Mouse (Mus musculus) heart, postnatal 36 days (tissue): ENCODE measurements at regions not wholly inside any gene's neighbourhood (a gene's known extent, or its start where the extent isn't known, plus 50 kb on each side); places are given as distances from the start of the nearest gene placed in this dataset.
"Not testable (repeated sequence)": the region's sequence is repeated elsewhere in the genome, so short reads cannot be mapped to it uniquely, and the experiment has no call there.

Source experiments
- DNase-seq, 2 experiments: peaks; one replicate each; pipeline ENCODE4 v3.0.0; 2021 to 2022
- intact Hi-C: fragments of 180-260 bp; cut with DNase I; formaldehyde crosslinking; loops from one replicate; pipeline ENCODE4 v1.15.1; 2025

GRCm38 (mm10) chr13:35537936-35538335, 121.7 kb upstream of the Cdyl start:
- DNase-seq: peak; percentile 54 to 62
- intact Hi-C loops: loop anchor here (10.0 kb wide), 1 partner anchor 407 kb away; no protein-coding TSS in a partner anchor

GRCm38 (mm10) chr13:35540433-35540832, 119.2 kb upstream of the Cdyl start:
- intact Hi-C loops: no loop called here
- no peak for DNase-seq

GRCm38 (mm10) chr13:35541053-35541452, 118.6 kb upstream of the Cdyl start:
- intact Hi-C loops: no loop called here
- no peak for DNase-seq

GRCm38 (mm10) chr13:35564006-35564405, 95.6 kb upstream of the Cdyl start:
- DNase-seq: no peak
- intact Hi-C loops: no loop called here

GRCm38 (mm10) chr13:35581616-35582015, 78.0 kb upstream of the Cdyl start:
- intact Hi-C loops: no loop called here
- peak; percentile 16 to 22 for DNase-seq

GRCm38 (mm10) chr13:35598003-35598402, 61.6 kb upstream of the Cdyl start:
- no peak for DNase-seq
- intact Hi-C loops: no loop called here

- no peak for DNase-seq
- intact Hi-C loops: loop anchor here (5.0 kb wide), 1 partner anchor 219 kb away; no protein-coding TSS in a partner anchor
These were observed 58.0 kb upstream of the Cdyl start for GRCm38 (mm10) chr13:35601560-35602135.

GRCm38 (mm10) chr13:35603080-35603479, 56.6 kb upstream of the Cdyl start:
- no peak for DNase-seq
- intact Hi-C loops: loop anchor here (5.0 kb wide), 1 partner anchor 221 kb away; no protein-coding TSS in a partner anchor

- intact Hi-C loops: loop anchor here (5.0 kb wide), 1 partner anchor 222 kb away; no protein-coding TSS in a partner anchor
- peak; percentile 35 to 47 for DNase-seq
These were observed 55.6 kb upstream of the Cdyl start for GRCm38 (mm10) chr13:35604061-35604460.

GRCm38 (mm10) chr13:35604765-35605164, 54.9 kb upstream of the Cdyl start:
- intact Hi-C loops: loop anchor here (5.0 kb wide), 1 partner anchor 222 kb away; no protein-coding TSS in a partner anchor
- DNase-seq: no peak

GRCm38 (mm10) chr13:35606857-35607561, 52.6 kb upstream of the Cdyl start:
- DNase-seq, intact Hi-C loops: not testable (repeated sequence)

- DNase-seq: no peak
- intact Hi-C loops: no loop called here
These were observed 51.9 kb upstream of the Cdyl start for GRCm38 (mm10) chr13:35607710-35608109.
